Mouse (Mus musculus): ENCODE results near the gene Lalba.

DNA sequence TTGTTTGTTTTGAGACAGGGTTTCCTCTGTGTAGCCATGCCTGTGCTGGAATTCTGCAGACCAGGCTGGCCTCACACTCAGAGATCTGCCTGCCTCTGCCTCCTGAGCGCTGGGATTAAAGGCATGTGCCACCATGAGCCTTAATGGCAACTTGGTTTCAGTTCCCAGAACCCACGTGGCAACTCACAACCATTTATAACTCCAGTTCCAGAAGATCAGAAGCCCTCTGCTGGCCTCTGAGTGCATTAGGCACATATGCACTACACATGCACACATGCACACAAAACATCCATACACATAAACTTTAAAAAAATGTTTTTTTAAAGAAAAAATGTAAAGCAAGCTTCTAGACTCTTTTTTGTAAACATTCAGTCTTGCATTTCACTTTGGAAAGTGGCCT is 26.9 kb upstream of the Lalba start:
- TF ChIP-seq CTCF (IDR thresholded peaks at IDR 0.05; ENCODE audit: extremely low read depth, insufficient read depth, low read length) (no peak), POLR2A (IDR thresholded peaks at IDR 0.05; ENCODE audit: extremely low read depth, insufficient read depth, low read length) (no peak)

Measured in cortical plate, adult 2 months (tissue).